Mouse (Mus musculus) layer of hippocampus, adult 2 months (tissue): ENCODE measurements around the gene Gm10638. TPM values are rescaled to one million over a fixed set of nuclear protein-coding genes. Genes with fewer than 3 reads are reported as not detected.

ENCODE experiments used
- DNase-seq, 2 experiments: peaks; one replicate each; pipeline ENCODE4 v3.0.0; 2022; ENCODE audit warnings: low spot score in 2 of 2
- H3K27ac ChIP-seq: fragments of 200-600 bp; 2 replicates; pipeline ENCODE4 v1.8.1; 2022
- H3K4me3 ChIP-seq: fragments of 200-600 bp; 2 replicates; pipeline ENCODE4 v1.8.1; 2022; ENCODE audit warnings: mild to moderate bottlenecking
- CTCF ChIP-seq: fragments of 200-600 bp; conservative IDR thresholded peaks from 2 replicates; pipeline ENCODE4 v1.8.1; 2022; ENCODE audit warnings: antibody characterized with exemption, mild to moderate bottlenecking, moderate library complexity
- long read RNA-seq, 2 experiments: library from polyadenylated mRNA; stranded (forward); transcript quantifications; one replicate each; pipeline ENCODE4 v2.0.0; 2021; ENCODE audit warnings: borderline mapping rate in 2 of 2
- total RNA-seq, 2 experiments: library from RNA; stranded (reverse); gene quantifications; 2 replicates each; pipeline ENCODE4 v1.2.3; 2021

Gene Gm10638
- 1 to 10 TPM; 2.5 to 3.2 TPM for total RNA-seq
- long read RNA-seq, experiment 1, transcript Gm10638-201 (1 exons, 905 nt) = major isoform, 6 of 6 reads
- long read RNA-seq, experiment 1, partial matches to known transcripts = 0 of 6 reads
- long read RNA-seq, experiment 1, other reads (novel, unspliced or antisense) = 0 of 6 reads
- long read RNA-seq, experiment 2, transcript Gm10638-201 (1 exons, 905 nt) = major isoform, 8 of 10 reads
- long read RNA-seq, experiment 2, partial matches to known transcripts = 1 of 10 reads
- long read RNA-seq, experiment 2, other reads (novel, unspliced or antisense) = 1 of 10 reads

DNA sequence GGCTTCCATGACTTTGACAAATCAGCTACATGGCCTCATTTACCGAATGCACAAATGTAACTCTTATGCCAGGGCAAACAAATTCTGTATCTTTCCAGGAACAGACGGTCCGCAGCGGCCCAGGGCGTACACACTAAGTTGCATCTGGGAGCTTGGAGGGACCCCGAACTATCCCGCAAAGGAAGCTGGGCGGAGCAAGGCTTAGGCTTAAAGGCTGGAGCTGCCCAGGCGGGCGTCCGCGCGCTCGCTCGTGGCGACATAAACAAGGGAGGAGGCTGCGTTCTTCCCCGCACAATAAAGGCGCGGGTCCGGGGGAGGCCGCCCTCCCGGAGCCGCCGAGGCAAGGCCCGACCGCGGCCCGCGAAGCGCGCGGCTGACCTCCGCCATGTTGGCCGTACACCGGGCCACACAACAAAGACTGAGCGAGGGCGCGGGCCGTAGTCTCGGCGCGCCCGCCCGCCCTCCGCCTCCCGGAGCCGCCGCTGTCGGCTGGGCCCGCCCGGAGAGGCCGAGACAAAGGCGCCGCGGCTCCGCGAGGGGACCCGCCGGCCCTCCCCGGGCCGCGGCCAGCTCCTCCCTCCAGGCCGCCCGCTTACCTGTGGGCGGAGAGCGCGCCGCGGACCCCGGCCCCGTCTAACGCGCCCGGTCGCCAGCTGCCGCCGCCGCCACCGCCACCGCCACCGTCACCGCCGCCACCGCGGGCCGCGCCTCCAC, at the start of gene Gm10638, which contains the start of gene Siah1a:
TSS of gene Gm10638 (plus strand) at position 479 of the 714 bp plus-strand sequence.
TSS of gene Siah1a (minus strand) at position 714 of the 714 bp plus-strand sequence.
- H3K27ac ChIP-seq = peak within 1 kb of the TSS; percentile 99
- peak; percentile 43 to 48 for DNase-seq
- peak within 1 kb of the TSS; percentile 92 for H3K4me3 ChIP-seq
- TF ChIP-seq CTCF = no peak

DNA sequence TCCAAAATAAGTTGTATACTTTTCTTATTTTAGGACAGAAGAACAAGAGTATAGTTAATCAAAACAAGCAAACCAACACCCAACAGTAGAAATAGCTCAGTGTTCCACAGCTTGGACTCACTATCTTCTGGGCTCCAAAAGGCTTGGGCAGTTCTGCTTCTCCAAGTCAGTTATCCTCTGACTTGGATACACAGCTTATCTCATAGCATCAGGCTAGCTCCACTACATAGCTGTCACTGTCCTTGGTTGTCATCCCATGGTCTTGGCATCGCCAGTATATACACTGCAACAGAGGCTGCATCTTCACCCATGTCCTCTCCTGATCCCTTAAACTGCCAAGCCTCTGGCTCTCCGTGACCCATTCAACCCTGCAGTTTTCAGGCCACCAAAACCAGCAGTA, 49.8 kb upstream of the Gm10638 start:
- TF ChIP-seq CTCF = no peak
- no peak for DNase-seq
- H3K4me3 ChIP-seq = no peak overlapping the region
- H3K27ac ChIP-seq = no peak overlapping the region

DNA sequence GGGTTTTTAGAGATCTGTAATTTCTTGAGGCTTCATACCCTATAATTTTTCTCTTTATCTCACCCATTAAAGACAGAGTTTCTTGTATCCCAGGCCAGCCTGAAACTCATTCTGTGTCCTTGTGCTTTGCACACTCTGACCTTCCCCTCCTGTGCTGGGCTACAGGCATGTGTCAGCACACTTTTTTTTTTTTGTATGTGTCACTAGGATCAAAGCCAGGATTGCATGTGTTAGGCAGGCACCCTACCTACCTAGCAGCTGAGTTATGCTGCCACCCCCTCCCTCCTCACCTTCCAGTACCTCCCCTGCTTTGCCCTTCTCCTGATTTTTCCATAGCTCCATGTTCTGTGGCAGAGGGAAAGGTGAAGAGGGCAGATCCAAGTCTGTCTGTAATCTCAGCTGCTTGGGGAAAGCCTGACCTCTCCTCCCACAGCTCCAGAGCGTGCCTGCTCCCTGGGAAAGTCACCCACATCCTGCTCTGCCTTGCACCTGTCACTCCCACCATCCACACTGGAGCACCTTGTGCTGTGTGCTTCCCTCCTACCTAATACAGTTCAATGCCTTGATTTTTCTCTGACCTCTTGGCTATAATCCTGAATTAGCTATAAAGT, 46.6 kb upstream of the Gm10638 start:
- H3K4me3 ChIP-seq = no peak overlapping the region

DNA sequence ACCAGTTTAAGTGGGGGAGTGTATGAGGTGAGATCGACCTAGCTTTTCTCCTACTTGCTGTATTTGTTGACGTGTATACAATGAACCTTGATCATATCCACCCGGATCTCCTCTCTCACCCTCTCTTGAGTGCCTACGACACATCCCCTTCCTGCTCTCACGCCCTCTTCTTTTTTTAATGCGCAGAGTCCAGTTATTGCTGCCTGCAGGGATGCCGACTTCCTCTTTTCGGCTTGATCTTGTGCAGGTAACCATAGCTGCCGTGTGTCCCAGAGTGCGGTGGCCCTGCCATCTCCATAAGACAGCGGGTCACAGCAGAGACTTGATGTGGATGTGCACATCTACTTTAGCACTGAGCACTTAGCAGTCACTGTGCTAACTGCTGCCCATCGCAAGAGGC, 46.0 kb upstream of the Gm10638 start:
- DNase-seq = no peak
- H3K4me3 ChIP-seq = no peak overlapping the region
- TF ChIP-seq CTCF = no peak
- H3K27ac ChIP-seq = no peak overlapping the region

More for the DNA sequence above, 46.6 kb upstream of the Gm10638 start:
- no peak for DNase-seq
- peak overlapping the region; percentile 2; the same call in 1 of the 2 replicates for H3K27ac ChIP-seq
- TF ChIP-seq CTCF = no peak

DNA sequence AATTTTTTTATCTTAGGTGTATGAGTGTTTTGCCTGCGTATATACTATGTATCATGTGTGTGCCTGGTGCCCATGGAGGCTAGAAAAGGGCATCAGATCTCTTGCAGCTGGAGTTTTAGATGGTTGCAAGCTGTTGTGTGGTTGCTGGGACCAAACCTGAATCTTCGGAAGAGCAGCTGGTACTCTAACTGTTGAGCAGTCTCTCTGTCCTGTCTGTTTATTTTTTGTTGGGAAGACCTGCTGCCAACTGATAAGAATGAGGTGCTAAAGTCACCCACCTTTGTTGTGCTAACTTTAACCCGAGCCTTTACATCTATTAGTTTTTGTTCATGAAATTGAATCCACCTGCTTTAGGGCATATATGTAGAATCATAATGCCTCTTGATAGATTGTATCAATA, 43.0 kb upstream of the Gm10638 start:
- Histone ChIP-seq H3K4me3 (no peak overlapping the region), H3K27ac (peak overlapping the region; percentile 83)
- no peak for DNase-seq
- no peak for TF ChIP-seq CTCF

DNA sequence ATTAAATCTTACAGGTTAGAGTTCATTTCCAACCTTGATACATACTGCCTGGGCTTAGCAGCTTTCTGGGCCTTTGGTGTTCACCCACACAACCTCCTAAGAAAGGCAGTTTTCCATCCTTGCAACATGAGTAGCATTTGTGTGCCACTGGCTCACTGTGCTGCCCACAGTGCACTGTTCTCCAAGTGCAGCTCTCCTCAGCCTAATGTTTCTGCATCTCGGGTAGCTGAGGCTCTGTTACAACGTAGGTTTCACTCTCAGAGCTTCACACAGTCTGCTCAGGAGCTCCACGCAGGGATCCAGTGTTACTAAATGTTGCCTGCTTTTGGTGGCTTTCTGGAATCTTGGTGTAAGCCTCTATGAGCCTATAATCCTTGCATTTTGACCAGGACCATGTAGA, 40.2 kb upstream of the Gm10638 start:
- no peak for DNase-seq
- TF ChIP-seq CTCF = no peak
- peak overlapping the region; percentile 70 for H3K27ac ChIP-seq
- no peak overlapping the region for H3K4me3 ChIP-seq

DNA sequence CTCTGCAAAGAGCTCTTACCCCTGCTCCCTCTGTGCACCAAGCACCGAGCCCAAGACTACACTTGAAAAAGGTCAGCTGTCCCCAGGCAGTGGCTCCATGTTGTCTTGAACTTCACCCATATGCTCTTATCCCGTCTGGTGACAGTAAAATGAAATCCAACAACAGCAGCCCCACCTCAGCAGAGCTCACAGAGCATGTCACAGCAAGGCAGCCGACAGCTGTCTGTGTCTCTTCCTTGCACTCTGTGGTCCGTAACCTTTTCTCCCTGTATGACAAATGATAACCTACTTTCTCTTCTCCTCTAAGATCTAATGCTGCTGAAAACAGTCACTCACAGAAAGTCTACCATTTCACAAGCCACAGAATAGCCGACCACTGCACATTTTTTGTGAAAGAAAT, 38.7 kb upstream of the Gm10638 start:
- no peak for DNase-seq
- TF ChIP-seq CTCF = no peak
- Histone ChIP-seq H3K27ac (peak overlapping the region; percentile 49; the same call in 1 of the 2 replicates), H3K4me3 (no peak overlapping the region)

DNA sequence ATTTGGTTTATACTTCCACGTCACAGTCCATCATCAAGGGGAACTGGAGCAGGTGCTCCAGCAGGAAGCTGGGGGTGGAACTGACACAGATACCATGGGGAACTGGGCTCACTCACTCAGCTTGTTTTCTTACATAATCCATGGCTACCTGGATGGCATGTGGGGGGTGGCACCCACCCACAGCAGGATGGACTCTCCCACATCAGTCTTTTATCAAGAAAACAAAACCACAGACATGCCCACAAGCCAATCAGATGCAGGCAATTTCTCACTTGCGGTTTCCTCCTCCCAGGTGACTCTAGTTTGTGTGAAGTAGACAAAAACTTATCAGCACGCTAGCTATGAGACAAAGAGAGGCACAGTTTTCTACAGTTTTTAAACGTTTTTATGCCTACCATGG, 37.6 kb upstream of the Gm10638 start:
- Histone ChIP-seq H3K27ac (peak overlapping the region; percentile 77), H3K4me3 (no peak overlapping the region)
- no peak for TF ChIP-seq CTCF
- DNase-seq = no peak

DNA sequence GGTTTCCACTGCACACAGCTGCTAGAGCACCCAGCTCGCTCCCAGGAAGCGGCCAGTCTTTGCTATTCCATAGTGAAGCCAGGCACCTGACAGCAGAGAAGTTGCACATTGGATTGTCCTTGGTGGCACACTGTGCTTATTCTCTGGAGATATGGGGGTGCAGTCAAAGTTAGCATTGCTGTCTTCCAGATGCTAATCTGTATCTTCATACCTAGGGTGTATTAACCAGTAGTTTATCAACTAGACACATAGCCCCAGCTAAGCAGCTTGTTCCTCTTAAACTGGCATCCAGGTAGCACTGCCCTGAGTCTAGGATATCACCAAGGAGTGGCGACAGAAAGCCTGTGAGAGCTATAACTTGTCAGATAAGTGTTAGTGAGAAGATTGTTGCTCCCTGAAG, 32.9 kb upstream of the Gm10638 start:
- H3K4me3 ChIP-seq = no peak overlapping the region
- H3K27ac ChIP-seq = peak overlapping the region; percentile 91

DNA sequence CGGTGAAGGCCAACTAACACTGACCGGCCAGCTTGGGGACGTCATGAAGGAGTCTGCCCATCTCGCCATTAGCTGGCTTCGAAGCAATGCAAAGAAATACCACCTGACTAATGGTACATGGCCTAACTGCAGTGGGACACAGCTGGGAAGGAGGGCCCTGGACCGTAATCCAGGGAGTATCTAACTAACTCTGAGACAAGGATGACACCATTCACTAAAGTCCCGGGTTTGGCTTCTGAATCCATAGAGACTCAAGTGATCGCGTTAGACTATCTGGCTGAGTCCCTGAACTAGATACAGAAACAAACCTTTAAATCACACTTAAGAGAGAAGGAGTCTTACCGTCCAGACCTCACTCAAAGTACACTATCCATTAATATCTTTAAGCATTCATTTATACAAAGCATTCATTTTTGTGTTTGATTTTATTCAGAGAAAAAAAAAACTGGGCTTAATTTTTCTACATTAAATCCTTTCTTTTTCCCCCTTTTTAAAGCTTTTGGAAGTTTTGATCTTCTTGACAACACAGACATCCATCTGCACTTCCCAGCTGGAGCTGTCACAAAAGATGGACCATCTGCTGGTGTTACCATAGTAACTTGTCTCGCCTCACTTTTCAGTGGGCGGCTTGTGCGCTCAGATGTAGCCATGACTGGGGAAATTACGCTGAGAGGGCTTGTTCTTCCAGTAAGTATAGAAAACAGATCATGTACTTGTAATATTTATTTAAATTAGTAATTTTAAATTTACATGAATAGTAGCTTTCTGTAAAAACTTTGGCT, 31.9 kb upstream of the Gm10638 start:
- TF ChIP-seq CTCF = no peak
- no peak overlapping the region; the same call in 1 of the 2 replicates for H3K4me3 ChIP-seq
- peak overlapping the region; percentile 95 for H3K27ac ChIP-seq
- peak; percentile 87 to 92 for DNase-seq

More for the DNA sequence above, 32.9 kb upstream of the Gm10638 start:
- no peak for TF ChIP-seq CTCF
- DNase-seq = no peak

DNA sequence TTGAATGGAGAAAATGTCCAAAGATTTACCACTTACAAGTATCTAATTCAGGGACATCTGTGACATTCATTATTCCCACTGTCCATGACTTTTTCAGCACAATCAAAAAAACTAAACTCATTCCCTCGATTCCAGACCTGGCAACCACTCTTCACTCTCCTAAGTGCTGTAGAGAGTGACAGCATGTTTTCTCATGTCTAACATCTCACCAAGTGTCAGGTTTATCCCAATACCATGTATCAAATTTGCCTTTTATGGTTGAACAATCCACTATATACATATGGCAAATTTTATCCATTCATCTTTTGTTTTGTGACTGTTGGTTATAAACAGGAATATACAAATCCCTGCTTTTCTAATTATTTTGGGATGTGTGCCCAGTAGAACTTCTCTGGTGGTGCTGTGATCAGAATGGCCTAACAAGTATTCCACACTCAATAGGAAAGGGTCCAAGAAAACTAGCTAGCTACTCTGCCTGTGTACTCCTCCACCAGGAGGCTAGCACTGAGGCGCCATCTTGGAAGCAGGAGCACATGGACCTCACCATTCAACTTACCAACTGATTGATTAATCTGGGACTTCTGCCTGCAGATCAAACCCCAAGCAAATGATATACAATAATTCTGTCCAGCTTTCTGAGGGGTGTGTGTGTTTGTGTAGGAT, 27.0 kb upstream of the Gm10638 start:
- peak overlapping the region; percentile 69 for H3K27ac ChIP-seq
- TF ChIP-seq CTCF = no peak
- no peak overlapping the region for H3K4me3 ChIP-seq
- DNase-seq = no peak

DNA sequence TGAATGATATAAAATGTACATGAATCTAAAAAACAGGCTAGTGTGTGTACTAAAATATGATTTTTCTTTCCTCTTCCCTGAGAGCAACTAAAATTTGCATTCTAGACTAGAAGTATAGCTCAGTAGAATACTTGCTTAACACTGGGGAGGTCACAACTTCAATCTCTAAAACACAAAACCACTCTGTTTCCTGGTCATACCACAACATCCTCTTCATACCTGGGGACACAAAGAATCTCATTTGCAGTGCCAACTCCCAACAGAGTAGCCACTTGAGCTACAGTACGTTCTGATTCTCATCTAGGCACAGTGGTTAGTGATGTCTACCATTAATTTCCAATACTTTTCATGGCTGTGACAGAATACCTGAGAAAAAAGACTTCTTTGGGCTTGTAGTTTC, 26.1 kb upstream of the Gm10638 start:
- DNase-seq = no peak
- H3K27ac ChIP-seq = peak overlapping the region; percentile 28; the same call in 1 of the 2 replicates
- no peak for TF ChIP-seq CTCF
- no peak overlapping the region for H3K4me3 ChIP-seq
